Mouse (Mus musculus): ENCODE data around the gene Nckap1l. TPM values are rescaled to one million over a fixed set of nuclear protein-coding genes. Genes with fewer than 3 reads are reported as not detected.

The Nckap1l gene
- polyA plus RNA-seq, 1 experiment from 2014 or later, result 1.9 TPM

Other genes with a start within 250 kb of the Nckap1l start
- gene Cbx5, start 214.0 kb upstream of the Nckap1l start, polyA plus RNA-seq (2015; fragmentation: Nextera tagmentation; extraction: Ambion mirVana), result 127 and 137 TPM in 2 replicates
- 629 and 665 TPM in 2 replicates for gene Hnrnpa1, start 213.4 kb upstream of the Nckap1l start, polyA plus RNA-seq (2015; fragmentation: Nextera tagmentation; extraction: Ambion mirVana)
- gene Nfe2, start 195.4 kb upstream of the Nckap1l start, polyA plus RNA-seq (2015; fragmentation: Nextera tagmentation; extraction: Ambion mirVana), result 0.58 and 0.89 TPM in 2 replicates
- gene Copz1, start 181.1 kb upstream of the Nckap1l start, polyA plus RNA-seq (2015; fragmentation: Nextera tagmentation; extraction: Ambion mirVana), result 200 and 208 TPM in 2 replicates
- gene Gpr84, start 143.2 kb upstream of the Nckap1l start, polyA plus RNA-seq (2015; fragmentation: Nextera tagmentation; extraction: Ambion mirVana), result 0.41 and 0.44 TPM in 2 replicates
- 22.6 and 26.6 TPM in 2 replicates for gene Zfp385a, start 113.7 kb upstream of the Nckap1l start, polyA plus RNA-seq (2015; fragmentation: Nextera tagmentation; extraction: Ambion mirVana)
- gene Itga5, start 87.0 kb upstream of the Nckap1l start, polyA plus RNA-seq (2015; fragmentation: Nextera tagmentation; extraction: Ambion mirVana), result 7.4 and 7.9 TPM in 2 replicates
- gene Gtsf1, start 23.3 kb upstream of the Nckap1l start, polyA plus RNA-seq (2015; fragmentation: Nextera tagmentation; extraction: Ambion mirVana), result not detected in 2 replicates
- 0.30 and 0.64 TPM in 2 replicates for gene Gtsf2, start 5.3 kb upstream of the Nckap1l start, polyA plus RNA-seq (2015; fragmentation: Nextera tagmentation; extraction: Ambion mirVana)
- gene Pde1b, start 49.2 kb downstream of the Nckap1l start, polyA plus RNA-seq (2015; fragmentation: Nextera tagmentation; extraction: Ambion mirVana), result 79.4 and 94.9 TPM in 2 replicates
- 138 and 148 TPM in 2 replicates for gene Ppp1r1a, start 84.2 kb downstream of the Nckap1l start, polyA plus RNA-seq (2015; fragmentation: Nextera tagmentation; extraction: Ambion mirVana)
- gene Glycam1, start 111.3 kb downstream of the Nckap1l start, polyA plus RNA-seq (2015; fragmentation: Nextera tagmentation; extraction: Ambion mirVana), result not detected in 2 replicates

Measured in hindbrain, embryonic 15.5 days (tissue).